Mouse (Mus musculus) cerebellum, postnatal 14 days (tissue): ENCODE measurements around the gene Fcgr3.
"Not testable (repeated sequence)": the region's sequence is repeated elsewhere in the genome, so short reads cannot be mapped to it uniquely, and the experiment has no call there.

Source experiments
- DNase-seq, 2 experiments: peaks; one replicate each; pipeline ENCODE4 v3.0.0; 2021; ENCODE audit warnings: mixed read lengths in 2 of 2

The Fcgr3 gene

DNA sequence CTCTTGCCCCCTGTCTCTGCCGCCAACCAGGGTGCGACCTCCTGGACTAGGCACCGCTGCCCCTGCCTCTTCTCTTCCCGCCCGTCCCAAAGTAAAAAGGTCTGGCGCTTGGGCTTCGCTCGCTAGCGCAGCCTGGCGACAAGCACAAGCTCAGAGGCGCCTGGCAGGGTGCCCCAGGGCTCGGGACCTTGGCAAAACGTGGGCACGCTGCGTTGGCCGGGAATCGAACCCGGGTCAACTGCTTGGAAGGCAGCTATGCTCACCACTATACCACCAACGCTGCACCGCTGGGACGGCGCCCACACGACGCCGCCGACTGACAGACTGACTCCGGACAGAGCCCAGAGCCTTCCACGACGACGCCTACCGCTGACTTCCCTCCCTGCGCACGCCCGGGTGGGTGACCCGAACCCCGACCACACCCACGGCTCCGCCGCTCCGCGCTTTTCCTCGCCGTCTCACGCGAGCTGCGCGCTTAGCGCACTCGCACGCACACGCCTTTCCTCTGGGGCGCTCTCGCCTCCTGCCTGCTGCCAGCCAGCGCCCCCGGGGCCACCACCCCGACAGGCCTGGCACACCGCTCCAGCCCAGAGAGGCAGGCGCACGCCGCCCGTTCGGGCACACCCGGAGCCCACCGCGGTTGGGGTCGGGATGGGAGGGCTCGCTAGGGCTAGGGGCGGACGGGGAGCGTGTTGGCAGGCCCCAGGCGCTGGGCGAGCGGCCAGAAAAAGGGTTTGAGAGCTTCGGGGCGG lies at the start of gene Fcgr3:
Gene Fcgr3 (minus strand): TSS at position 445 of the 752 bp plus-strand sequence.
- peak; percentile 84 to 91 for DNase-seq

DNA sequence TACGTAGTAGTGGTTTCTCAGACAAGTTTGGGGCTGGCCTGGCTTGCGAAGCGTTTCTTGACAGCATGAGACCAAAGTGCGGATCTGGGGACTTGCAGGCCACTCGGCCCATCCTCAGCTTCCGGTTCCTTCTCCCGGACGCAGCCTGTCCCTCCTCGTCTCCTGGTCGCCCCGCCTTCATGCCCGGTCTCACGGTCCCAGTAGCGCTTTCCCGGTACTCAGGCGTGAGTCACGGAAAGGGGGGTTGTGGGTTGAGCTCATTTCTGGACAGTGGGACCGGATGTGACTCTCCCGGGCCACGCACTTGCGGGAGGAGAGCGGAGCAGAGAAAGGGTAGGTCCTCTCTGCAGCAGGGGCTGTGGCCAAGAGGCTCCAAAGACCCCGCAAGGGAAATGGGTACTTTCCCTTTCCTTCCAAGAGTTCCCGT lies 49.2 kb upstream of the Fcgr3 start, which contains the start of gene Cfap126:
Gene Cfap126 (plus strand): TSS at position 46 of the 427 bp plus-strand sequence.
- DNase-seq: peak; percentile 70 to 71

DNA sequence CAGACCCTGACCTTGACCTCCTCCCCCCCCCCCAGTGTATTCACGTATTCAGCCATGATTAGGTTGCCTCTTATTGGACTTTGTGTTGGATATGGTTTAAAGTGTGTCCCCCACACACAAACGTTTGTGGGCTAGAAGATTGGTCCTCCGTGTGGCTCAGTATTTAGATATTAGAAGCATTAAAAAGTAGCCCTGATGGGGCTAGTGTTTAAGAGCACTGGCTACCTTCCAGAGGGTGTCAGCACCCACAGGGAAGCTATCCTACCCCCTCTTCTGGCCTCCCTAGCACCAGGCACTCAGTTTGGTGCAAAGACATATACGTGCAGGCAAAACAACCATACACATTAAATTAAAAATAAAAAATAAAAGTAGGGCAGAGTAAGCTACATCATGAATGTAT lies 48.3 kb upstream of the Fcgr3 start:
- DNase-seq: no peak

DNA sequence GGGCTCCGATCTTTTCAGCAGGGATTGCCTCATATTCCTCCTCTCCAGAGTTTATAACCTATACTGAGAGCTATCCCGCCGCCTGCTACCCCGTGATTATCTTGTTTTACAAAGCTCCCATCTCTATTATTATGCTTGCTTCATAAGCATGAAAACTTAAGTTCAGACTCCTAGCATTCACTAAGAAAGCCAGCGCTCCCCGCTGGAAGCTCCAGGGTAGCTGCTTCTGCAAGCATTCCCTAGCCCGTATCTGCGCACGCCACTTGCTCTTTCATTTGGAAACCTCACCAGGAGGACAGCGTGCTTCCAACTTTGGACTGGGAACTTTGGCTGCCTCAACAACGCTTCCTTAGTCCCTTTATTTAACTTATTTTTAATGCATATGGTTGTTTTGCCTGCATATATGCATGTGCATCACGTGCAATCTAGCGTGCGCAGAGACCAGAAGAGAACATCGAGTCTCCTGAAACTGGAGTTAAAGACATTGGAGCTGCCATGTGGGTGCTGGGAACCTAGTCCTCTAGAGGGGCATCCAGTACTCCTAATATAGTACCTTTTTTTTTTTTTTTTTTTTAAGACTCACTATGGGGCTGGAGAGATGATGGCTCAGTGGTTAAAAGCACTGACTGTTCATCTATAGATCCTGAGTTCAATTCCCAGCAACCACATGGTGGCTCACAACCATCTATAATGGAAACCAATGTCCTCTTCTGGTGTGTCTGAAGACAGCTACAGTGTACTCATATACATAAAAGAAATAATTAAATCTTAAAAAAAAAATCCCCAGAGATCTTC lies 47.2 kb upstream of the Fcgr3 start:
- DNase-seq: peak; percentile 36 to 40

DNA sequence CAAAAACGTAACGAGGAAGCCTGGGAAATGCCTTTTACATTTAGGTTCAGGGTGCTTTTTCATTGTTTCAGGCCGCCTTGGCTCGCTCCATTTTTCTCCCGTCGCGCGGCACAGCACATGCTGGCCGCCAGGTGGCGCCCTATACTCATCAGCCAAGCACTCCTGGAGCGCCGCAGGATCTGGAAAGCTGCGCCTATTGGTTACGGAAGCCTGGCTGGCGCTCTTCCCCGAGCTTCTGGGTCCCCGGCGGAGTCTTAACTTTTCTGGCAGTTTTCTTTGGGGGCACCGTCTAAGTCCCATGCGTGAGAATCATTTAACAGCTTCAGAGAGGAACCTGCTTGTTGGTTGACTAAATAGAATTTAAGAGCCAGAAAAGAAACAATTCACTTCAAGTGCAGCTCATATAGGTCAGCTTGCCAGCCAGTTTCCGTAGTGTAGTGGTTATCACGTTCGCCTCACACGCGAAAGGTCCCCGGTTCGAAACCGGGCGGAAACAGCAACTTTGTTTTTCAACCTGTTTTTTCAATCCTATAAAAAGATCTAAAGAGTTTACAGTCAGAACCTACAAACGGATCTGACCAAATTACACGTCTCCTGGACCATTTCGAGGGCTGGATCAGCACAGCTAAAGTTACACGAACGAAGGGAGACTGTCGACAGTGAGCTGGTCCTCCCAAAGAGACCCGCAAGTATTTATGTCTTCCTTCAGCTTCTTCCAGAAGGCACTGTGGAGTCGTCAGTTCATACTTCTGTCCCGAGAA lies 46.5 kb upstream of the Fcgr3 start:
- peak; percentile 96 to 97 for DNase-seq

DNA sequence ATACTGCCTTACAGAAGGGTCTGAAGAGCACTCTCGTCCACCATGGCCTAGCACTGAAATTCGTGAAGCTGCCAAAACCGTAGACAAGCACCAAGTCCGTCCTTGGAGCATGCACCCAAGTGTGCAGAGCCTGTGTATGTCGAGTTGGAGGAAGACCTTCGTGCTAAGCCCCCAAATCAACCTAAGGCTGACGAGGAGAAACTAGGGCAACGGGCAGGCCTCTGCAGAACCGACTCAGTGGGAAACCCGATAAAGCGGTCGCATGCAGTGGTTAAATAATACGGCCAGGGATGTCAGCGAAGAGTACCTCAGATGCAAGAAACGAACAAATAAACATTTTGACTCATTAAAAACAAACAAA lies 45.9 kb upstream of the Fcgr3 start:
- no peak for DNase-seq

DNA sequence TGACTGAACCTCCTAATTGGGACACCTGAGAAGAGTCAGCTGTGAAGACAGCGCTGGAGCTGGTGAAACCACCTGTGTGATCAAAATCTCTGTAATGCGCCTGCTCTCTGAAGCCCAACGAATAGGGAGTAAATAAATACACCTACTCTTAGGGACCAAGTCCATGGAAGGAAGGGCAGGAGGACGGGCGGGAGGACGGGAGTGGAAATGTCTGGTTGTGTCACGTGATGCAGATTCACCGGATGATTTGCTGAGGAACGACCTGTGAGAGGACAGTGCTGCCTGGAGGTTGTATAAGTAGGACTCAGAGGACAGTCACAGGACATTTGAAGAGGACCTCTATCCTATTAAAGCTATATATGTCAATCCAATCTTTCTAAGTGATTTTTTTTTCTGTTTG lies 44.9 kb upstream of the Fcgr3 start:
- DNase-seq: no peak

DNA sequence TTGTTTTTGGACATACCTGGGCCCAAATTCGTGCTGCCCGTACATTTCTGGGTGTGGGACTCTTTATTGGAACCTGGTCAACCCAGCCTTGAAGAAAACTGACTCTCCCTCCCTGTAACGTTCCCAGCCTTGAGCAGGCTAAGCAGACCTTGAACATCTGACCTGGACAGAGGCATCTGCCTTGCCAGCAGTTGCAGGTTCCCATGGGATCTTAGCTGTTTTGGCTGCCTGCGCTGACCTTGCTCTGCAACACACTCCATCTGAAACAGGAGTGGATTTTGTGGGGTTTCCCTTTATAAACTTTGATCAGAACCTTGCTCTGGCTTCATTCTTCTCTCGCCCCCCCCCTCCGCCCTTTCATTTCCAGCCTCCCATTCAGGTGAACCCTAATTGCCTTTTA lies 40.5 kb upstream of the Fcgr3 start:
- no peak for DNase-seq

DNA sequence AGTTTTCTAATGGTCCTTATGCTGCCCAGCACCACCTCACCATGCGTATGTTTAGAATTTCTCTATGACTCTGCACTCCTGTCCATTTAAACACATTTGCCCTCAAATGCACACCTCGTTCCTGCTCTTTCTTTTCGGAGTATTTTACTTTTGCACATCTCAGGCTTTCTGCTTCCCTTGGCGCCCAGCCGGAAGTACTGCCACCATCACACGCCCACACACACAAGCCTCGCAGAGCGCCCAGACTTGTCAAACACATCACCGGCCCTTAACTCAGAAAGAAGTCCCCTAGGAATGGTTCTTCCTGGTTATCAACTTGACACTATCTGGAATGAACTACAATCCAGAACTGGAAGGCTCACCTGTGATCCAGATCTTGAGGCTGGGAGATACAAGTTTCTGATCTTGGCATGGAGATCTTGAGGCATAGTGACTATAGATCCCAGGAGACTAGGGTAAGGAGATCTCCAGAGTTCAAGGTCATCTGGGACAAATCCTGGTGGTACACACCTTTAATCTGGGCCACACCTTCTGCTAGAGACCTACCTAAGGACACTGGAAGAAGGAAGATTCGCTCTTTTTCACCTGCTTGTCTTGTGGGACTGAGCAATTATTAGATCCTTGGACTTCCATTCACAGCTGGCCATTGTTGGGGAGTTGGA lies 38.6 kb upstream of the Fcgr3 start:
- no peak for DNase-seq

DNA sequence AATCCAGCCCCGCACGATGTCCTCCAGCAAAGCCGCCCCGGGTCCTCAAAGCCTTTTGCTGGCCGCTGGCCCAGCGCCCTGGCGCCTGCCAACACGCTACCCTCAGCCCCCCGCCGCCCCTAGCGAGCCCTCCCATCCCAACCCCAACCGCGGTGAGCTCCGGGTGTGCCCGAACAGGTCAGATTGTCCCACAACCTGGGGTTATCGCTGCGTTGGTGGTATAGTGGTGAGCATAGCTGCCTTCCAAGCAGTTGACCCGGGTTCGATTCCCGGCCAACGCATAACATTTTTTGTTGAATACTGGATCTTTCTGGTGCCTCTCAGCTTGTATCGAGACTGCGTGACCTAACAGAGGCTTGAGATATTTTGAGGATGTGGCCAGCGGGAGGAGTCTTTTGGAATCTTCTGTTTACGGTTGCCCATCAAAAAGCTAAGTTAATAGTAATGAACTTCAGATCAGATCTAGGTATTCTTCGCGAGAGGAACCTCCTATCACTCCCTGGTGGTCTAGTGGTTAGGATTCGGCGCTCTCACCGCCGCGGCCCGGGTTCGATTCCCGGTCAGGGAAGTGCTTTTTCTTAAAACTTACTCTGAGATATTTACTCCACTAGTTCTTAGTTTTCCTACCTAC lies 37.9 kb upstream of the Fcgr3 start:
- DNase-seq: peak; percentile 92 to 94

DNA sequence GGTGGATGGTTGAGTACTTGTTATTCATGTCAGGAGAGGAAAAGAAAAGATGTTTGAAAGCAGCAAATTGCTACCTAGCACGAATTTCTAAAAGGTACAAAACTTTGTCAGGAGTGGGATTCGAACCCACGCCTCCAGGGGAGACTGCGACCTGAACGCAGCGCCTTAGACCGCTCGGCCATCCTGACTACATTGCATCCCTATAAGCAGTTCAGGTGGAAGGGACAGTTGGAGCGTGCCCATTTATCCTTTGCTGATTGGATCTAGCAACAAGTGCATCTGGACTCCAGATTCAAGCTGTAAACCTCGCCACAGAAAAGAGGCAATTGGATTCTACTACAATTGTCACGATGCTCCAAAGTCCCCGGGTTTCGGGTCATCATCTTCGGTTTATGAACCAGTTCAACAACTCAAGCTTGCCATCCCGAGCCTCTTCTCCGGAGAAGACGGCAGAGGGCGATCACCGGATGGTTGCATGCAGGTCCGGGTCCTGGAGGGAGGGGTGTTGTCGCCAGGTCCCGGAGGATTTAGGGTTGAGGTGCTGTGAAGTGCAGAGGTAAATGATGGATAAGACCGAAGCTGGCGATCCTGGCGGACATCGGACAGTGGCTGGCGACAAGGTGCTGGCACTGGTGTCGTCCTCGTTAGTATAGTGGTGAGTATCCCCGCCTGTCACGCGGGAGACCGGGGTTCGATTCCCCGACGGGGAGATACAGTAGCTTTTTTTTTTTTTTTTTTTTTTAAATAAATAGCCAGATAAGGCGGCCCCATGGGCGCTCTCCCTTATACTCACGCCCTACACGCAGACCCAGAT lies 37.2 kb upstream of the Fcgr3 start:
- peak; percentile 94 to 95 for DNase-seq

DNA sequence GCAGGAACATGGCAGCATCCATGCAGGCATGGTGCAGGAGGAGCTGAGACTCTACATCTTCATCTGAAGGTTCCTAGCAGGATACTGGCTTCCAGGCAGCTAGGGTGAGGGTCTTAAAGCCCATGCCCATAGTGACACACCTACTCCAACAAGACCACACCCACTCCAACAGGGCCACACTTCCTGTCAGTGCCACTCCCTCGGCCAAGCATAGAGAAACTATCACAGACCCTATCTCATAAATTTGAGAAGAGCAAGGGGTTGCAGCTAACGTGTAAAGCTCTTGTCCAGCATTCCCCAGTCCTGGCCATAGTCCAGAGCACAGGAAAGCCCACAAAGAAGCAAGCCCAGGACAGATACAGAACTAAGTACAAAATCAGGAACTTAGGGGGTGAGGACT lies 36.3 kb upstream of the Fcgr3 start:
- DNase-seq: no peak

DNA sequence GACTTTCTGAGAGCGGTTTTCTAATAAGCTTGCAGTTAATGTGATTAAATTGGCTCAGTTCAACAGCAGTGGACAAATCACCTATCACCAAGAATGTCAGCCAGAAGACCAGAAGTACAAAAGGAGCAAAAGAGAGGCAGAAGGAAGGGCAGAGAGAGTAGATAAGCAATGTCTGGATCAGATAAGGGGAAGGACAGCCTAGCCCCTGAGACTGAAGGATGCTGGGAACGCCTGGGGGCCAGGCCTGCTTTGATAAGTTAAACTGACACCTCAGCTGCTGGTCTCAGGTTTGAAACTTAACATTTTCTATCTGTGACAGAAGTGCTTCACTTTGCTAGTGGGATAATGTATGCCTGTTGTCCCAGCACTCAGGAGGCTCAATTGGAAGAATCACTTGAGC lies 32.9 kb upstream of the Fcgr3 start:
- DNase-seq: no peak

DNA sequence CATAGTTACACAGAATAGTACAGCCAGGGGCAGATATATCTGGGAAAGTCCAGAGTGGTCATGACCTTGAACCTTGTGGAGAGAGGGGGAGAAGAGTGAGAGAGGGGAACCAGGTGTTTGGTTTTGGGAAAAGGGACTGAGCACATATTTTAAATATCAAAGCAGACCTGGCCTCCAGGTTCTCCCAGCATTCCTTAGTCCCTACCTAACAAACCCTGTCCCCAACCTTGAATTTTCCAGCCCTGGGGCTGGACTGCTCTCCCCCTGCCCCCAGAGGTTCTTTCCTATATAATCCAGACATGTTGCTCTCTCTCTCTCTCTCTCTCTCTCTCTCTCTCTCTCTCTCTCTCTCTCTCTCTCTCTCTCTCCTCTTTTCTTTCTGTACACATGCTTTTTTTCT lies 32.4 kb upstream of the Fcgr3 start:
- no peak for DNase-seq

DNA sequence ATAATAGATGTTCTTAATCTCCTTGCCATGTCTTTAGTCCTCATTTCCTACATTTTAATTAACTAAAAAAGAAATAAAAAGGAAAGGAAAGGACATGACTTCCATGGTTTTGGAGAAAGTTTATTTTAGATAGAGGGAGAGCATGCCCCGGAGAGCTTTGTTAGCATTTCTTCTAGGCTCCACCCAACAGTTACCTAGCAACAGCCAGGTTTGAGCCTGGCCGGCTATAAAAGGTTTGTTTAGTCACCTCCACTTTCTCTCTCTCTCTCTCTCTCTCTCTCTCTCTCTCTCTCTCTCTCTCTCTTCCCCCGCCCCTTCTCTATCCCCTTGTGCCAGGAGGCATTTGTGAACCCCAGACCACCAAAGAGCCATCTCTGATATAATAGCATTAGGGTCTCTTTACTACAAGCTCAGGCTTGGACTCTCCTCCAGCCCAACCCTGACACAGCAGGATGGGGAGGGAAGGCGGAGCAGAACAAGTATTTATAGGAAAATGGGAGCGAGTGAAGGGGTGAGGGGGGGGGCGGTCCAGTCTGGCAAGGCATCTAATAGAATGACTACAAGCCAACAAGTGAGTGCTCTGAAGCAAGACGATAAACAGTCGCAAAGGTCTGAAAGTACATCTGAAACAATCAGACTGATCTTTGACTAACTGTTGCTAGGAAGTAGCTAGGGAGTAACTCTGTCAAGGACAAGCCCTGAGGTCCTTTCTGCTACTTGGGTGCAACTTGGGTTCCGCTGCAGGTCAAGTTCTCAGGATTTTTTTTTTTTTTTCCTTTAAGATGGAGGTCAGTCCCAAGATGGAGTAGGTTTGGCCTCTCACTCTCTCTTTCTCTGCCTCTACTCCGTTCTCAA lies 31.6 kb upstream of the Fcgr3 start:
- no peak for DNase-seq

DNA sequence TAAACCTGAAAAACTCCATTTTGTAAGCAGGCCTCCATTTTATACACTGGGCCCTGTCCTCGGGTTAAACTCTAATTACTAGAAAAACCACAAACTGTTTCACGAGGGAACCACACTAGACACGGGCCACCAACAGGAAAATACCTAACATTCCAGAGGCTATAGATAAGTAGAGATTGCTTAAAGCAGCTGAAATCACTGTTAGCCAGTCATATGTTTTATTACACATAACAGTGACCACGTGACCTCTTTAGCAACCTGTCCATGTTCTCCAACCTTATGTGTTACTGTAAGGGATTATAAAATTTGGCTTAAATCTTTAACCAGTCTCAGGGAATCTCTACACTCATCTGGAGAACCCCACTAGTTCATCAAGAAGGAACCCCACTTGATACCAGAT lies 29.7 kb upstream of the Fcgr3 start:
- DNase-seq: no peak

DNA sequence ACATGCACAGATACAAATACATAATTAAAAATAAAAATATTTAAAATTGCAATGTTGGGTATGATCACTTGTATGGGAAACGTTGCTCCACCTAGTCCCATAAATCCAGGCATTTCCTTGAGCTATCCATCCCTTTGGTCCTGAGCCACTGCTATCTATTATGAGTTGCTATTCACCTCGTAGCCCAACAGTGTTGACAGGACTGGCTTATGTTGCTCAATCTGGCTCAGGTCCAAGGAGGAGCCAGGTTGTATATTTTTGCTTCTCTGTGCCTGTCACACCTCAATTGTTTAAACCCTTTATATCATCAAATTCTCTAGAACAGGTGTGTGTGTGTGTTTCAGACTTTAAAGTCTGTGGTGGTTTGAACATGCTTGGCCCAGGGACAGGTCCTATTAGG lies 26.0 kb upstream of the Fcgr3 start:
- no peak for DNase-seq

DNA sequence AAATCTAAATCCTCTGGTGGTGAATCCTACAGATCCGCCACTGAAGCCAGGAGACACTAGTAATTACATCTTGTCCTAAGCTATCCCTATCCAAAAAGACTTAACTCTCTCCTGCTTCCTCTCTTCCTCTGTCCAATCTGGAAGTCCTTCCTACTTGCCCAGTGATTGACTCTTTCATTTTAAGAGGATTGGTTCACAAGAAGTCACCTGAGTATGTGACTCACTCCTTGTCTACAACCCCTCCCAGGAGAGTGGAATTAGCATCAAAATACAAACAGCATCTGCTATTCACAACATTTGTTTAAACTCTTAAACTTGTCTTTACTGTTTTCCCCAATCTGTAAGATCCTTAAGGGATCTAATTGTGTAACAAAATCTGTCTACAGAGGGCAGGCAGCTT lies 25.2 kb upstream of the Fcgr3 start:
- DNase-seq: no peak

DNA sequence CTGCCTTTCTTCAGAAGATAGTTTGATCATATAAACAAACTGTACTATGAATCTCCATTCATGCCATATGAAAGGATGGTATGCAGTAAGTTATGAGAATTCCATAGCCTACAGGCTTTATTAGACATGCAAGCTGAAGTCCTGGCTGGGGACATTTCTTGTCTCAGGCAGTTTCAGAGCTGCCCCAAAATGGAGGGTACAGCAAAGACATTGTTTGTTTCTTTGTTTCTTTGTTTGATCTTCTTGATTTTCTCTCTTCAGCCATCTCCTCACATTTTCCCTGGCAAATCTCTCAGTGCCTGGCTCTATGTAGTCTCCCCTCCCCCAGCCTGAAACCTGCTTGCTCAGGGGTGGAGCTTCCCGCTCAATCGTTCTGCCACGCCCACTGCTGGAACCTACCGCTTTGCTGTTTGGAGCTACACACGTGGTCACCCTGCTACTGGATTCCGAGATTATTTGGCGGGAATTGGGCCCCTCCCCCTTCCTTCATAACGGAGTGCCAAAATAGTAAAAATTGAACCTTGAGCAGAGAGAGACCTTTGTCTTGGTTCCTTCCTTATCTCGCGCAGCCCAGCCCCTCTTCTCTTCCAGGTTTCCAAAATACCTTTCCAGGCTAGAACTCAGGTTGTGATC lies 23.6 kb upstream of the Fcgr3 start:
- not testable (repeated sequence) for DNase-seq

DNA sequence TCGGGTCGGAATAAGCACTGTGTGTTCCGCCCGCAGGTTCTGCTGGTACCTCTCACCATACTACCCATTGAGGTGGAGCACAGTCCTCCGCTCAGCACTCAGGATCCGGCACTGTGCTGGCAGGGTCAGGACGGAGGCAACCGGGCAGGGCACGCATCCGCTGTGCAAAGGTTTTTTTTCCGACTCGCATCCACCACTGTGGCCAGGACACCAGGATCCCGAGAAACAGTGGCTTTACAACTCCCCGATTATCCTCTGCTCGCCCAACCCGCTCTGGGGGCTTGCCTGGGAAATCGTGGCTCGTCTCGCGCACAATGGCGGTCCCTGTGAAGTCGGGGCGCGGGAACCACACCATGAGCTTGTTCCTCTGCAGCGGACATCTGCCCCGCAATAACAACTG lies 21.0 kb upstream of the Fcgr3 start:
- DNase-seq: no peak
